Mouse (Mus musculus): ENCODE data around the gene Glrx5. TPM values are rescaled to one million over a fixed set of nuclear protein-coding genes. Genes with fewer than 3 reads are reported as not detected.

The Glrx5 gene
- total and polyA plus RNA-seq, 3 experiments = 108 to 291 TPM; not detected in 1

GRCm38 (mm10) chr12:105032832-105033775 lies 616 bp downstream of the Glrx5 start:
- H3K79me2 ChIP-seq (ENCODE audit: control insufficient read depth, insufficient read depth, low read length, poor library complexity) = peaks cover 83% of the 10 kb centered on the region
- peak overlapping the region; percentile 65 for H3K27ac ChIP-seq (ENCODE audit: control insufficient read depth, low read depth, low read length)
- peak overlapping the region; percentile 92 for H3K9ac ChIP-seq (ENCODE audit: control insufficient read depth, low read depth, low read length, poor library complexity, severe bottlenecking)
- peak; percentile 71 for DNase-seq (ENCODE audit: low read depth, low spot score)
- H3K4me1 ChIP-seq (ENCODE audit: control insufficient read depth in 1 of 2, insufficient read depth in 2 of 2, low read length in 2 of 2) = peaks cover 3 to 50% of the 10 kb centered on the region in 2 experiments; a peak in 3 of 4 replicates
- peaks cover 0 to 34% of the 10 kb centered on the region in 2 experiments; a peak in 3 of 4 replicates for H3K36me3 ChIP-seq (ENCODE audit: control insufficient read depth in 1 of 2, insufficient read depth in 2 of 2, low read length in 2 of 2)
- no peaks in the 10 kb centered on the region for H3K27me3 ChIP-seq (ENCODE audit: control insufficient read depth in 1 of 2, insufficient read depth in 2 of 2, low read length in 2 of 2)
- H3K4me3 ChIP-seq (ENCODE audit: control insufficient read depth in 1 of 2, insufficient read depth in 1 of 2, low read depth in 2 of 2, low read length in 2 of 2) = peak overlapping the region; percentile 98 to 99
- H3K9me3 ChIP-seq (replicated peaks; ENCODE audit: insufficient read depth, low read length) = no peaks in the 10 kb centered on the region
- TF ChIP-seq ZC3H11A (IDR thresholded peaks at IDR 0.05; ENCODE audit: low read depth, low read length) = no peak
- TF ChIP-seq USF2 (IDR thresholded peaks at IDR 0.05; ENCODE audit: borderline replicate concordance in 1 of 2, insufficient read depth in 1 of 2, low read depth in 1 of 2, low read length in 2 of 2) = no peak
- TF ChIP-seq MAFK (IDR thresholded peaks at IDR 0.05; ENCODE audit: borderline replicate concordance, low read depth, low read length) = no peak
- TF ChIP-seq CTCF (IDR thresholded peaks at IDR 0.05 in 2 of 3, conservative IDR thresholded peaks at IDR 0.05 in 1 of 3; ENCODE audit: control insufficient read depth in 1 of 3, insufficient read depth in 1 of 3, low read depth in 2 of 3, low read length in 3 of 3, poor library complexity in 1 of 3, severe bottlenecking in 1 of 3) = peak in 1 of 3 experiments; percentile 18; a peak in 2 of 6 replicates
- TF ChIP-seq MXI1 (IDR thresholded peaks at IDR 0.05; ENCODE audit: low read depth, low read length) = peak; percentile 58; the same call in 1 of the 2 replicates
- no peak for TF ChIP-seq RCOR1 (IDR thresholded peaks at IDR 0.05; ENCODE audit: low read depth, low read length)
- TF ChIP-seq ZMIZ1 (IDR thresholded peaks at IDR 0.05; ENCODE audit: low read depth, low read length) = no peak
- 0 out of 2 replicates have a peak, but pooled peaks have one; percentile 0 for TF ChIP-seq TBP (IDR thresholded peaks at IDR 0.05; ENCODE audit: low read depth, low read length)
- TF ChIP-seq ETS1 (IDR thresholded peaks at IDR 0.05; ENCODE audit: low read depth, low read length) = 0 out of 2 replicates have a peak, but pooled peaks have one; percentile 14
- no peak for TF ChIP-seq GABPA (IDR thresholded peaks at IDR 0.05; ENCODE audit: low read depth, low read length)
- TF ChIP-seq E2F4 (IDR thresholded peaks at IDR 0.05; ENCODE audit: borderline replicate concordance, low read depth, low read length) = no peak
- no peak for TF ChIP-seq HCFC1 (IDR thresholded peaks at IDR 0.05; ENCODE audit: low read depth, low read length)
- no peak for TF ChIP-seq UBTF (IDR thresholded peaks at IDR 0.05; ENCODE audit: borderline replicate concordance, insufficient read depth, low read depth, low read length)
- TF ChIP-seq GATA1 (IDR thresholded peaks at IDR 0.05; ENCODE audit: low read depth, low read length) = no peak
- TF ChIP-seq CHD1 (IDR thresholded peaks at IDR 0.05; ENCODE audit: low read depth, low read length) = peak; percentile 82; the same call in 1 of the 2 replicates
- TF ChIP-seq EP300 (IDR thresholded peaks at IDR 0.05; ENCODE audit: low read depth in 1 of 2, low read length in 2 of 2) = 0 out of 4 replicates have a peak, but pooled peaks of 1 of the 2 experiments have one; percentile 17
- no peak for TF ChIP-seq NRF1 (IDR thresholded peaks at IDR 0.05; ENCODE audit: insufficient read depth, low read depth, low read length, poor library complexity, severe bottlenecking)
- TF ChIP-seq MYC (IDR thresholded peaks at IDR 0.05; ENCODE audit: low read depth, low read length) = no peak
- TF ChIP-seq CHD2 (IDR thresholded peaks at IDR 0.05; ENCODE audit: low read length) = no peak
- TF ChIP-seq ELF1 (IDR thresholded peaks at IDR 0.05; ENCODE audit: low read depth, low read length) = no peak
- no peak for TF ChIP-seq MAX (IDR thresholded peaks at IDR 0.05; ENCODE audit: low read length)
- TF ChIP-seq NELFE (IDR thresholded peaks at IDR 0.05; ENCODE audit: low read depth, low read length) = no peak
- no peak for TF ChIP-seq ZNF384 (IDR thresholded peaks at IDR 0.05; ENCODE audit: low read depth, low read length)
- TF ChIP-seq MYB (IDR thresholded peaks at IDR 0.05; ENCODE audit: low read depth, low read length) = no peak
- TF ChIP-seq BHLHE40 (IDR thresholded peaks at IDR 0.05; ENCODE audit: borderline replicate concordance, low read depth, low read length) = no peak
- TF ChIP-seq POLR2A (IDR thresholded peaks at IDR 0.05; ENCODE audit: control insufficient read depth in 1 of 2, insufficient read depth in 1 of 2, low read depth in 1 of 2, low read length in 2 of 2, poor library complexity in 1 of 2) = peak in 1 of 2 experiments; percentile 30; a peak in 1 of 4 replicates
- TF ChIP-seq MAZ (IDR thresholded peaks at IDR 0.05; ENCODE audit: low read depth, low read length) = no peak
- no peak for TF ChIP-seq TCF12 (IDR thresholded peaks at IDR 0.05; ENCODE audit: low read depth, low read length)
- peak; percentile 27; the same call in 1 of the 2 replicates for TF ChIP-seq SIN3A (IDR thresholded peaks at IDR 0.05; ENCODE audit: low read length)
- no peak; the same call in 1 of the 2 replicates for TF ChIP-seq POLR2AphosphoS5 (IDR thresholded peaks at IDR 0.05; ENCODE audit: borderline replicate concordance, low read depth, low read length)
- no peak for TF ChIP-seq RAD21 (IDR thresholded peaks at IDR 0.05; ENCODE audit: low read depth, low read length)
- no peak for TF ChIP-seq TAL1 (IDR thresholded peaks at IDR 0.05; ENCODE audit: low read length)
- TF ChIP-seq JUND (IDR thresholded peaks at IDR 0.05; ENCODE audit: low read depth, low read length) = no peak
- no peak for TF ChIP-seq POLR2AphosphoS2 (IDR thresholded peaks at IDR 0.05; ENCODE audit: low read length)
- no peak for TF ChIP-seq ZKSCAN1 (IDR thresholded peaks at IDR 0.05; ENCODE audit: low read depth, low read length)
